Mouse (Mus musculus) neural tube, embryonic 10.5 days (tissue): ENCODE measurements around the gene Sh3bp4.

Experiments used
- DNase-seq: peaks from one replicate; pipeline ENCODE4 v3.0.0-alpha.2; 2017; ENCODE audit warnings: low spot score; ENCODE audit errors: extremely low spot score

The Sh3bp4 gene

DNA sequence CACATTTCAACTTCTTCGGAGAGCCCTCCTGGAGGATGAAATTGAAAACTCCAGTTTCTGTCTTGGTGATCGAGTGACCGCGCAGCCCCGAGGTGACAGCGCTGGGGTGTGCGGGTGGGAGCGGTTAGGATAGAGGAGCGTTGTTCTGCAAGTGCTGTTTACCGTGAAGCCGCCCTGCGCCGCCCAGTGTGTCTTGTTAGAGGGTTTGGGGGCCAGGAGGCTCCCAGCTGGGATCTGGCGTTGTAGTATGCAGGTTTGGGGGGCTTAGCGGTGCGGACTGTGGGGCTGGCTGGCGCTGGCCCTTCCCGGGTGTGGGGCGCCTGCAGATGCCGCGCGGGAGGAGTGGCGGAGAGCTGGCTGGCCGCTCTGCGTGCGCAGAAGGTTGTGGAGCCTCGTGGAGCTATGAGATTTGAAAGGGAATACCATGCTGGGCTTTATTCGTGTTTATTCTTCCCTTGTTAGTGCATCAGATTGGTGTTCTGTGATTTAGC lies 701 bp downstream of the Sh3bp4 start:
- DNase-seq = peak; percentile 73

DNA sequence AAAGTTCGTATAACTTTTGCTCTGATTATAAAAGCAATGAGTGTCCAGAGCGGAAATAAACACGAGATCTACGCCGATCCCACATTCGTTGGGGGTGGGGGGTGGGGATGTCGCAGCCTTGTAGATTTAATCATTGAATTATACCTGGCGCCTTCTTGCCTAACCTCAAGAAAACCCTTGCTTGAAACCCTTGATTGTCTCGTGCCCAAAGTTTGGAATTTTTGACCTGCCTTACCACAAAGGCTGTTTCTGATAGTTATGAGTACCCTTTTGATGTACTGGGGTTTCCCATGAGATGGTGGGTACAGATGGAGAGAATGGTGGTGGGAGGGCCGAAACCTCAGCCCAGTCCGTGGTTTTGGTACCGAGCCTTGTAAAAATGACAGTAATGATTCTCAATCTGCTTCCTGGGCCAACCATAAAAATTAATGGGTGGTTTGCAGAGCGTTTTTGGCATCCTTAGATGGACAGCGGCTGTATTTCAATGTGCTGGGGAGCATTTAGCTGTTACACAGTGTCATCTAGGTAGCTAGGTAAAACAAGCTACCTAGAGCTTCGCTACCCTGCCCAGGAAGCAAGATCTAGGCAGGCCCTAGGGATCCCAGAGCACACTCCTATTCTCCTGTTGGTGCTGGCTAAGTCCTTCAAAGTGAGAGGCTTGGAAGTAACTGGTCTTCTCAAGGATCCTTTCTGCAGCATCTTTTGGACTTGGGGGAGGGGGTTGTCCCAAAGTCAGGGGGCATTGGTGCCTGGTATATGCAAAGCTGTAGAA lies 1.3 kb downstream of the Sh3bp4 start:
- DNase-seq = peak; percentile 38

GRCm38 (mm10) chr1:89072143-89072990 lies 2.2 kb downstream of the Sh3bp4 start:
- DNase-seq = peak; percentile 42

DNA sequence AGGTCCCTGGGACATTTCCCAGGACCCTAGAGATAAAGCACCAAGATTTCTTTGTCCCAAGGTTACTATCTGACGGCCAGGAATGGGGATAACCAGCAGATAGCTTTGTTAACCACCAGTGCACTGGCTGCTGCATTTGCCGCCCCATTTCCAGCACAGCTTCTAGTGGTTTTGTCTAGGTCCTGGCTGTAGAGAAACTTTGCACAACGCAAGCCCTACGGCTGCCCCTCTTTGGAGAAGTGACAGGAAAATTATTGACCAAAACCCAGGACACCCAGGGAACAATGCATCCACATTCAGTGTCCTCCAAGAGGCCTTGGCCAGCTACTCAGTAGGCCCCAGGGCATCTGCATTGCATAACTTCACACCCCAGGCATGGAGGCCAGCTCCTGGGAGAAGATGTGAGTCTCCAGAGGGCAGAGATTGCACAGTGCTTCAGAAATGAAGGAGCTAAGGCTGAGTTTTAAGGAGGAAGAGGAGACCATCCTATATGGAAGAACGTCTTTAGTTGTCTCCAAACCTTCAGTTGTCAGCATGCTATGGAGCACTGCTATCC lies 3.2 kb downstream of the Sh3bp4 start:
- no peak for DNase-seq

GRCm38 (mm10) chr1:89074678-89075077 lies 4.5 kb downstream of the Sh3bp4 start:
- no peak for DNase-seq

DNA sequence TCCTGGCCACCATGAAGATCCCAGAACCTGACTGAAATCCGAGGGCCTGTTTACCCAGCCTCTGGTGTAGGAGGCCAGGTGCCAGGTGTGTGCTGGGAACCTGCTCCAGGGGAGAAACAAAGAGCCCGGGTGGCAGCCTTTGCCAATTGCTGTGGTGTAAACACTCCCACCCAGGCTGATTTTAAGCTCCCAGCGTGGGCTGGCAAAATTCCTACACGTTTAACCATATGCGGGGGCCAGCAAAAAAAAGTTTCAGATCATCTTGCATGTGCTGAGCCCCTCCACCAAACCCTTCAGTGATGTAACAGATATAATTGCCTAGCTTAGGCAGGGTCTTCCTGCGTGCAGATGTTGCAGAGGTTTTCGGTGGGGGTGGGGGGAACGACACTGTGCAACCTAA lies 4.9 kb downstream of the Sh3bp4 start:
- DNase-seq = no peak

GRCm38 (mm10) chr1:89076777-89077176 lies 6.6 kb downstream of the Sh3bp4 start:
- DNase-seq = no peak

- no peak for DNase-seq
These were observed 8.0 kb downstream of the Sh3bp4 start for GRCm38 (mm10) chr1:89078240-89078639.

DNA sequence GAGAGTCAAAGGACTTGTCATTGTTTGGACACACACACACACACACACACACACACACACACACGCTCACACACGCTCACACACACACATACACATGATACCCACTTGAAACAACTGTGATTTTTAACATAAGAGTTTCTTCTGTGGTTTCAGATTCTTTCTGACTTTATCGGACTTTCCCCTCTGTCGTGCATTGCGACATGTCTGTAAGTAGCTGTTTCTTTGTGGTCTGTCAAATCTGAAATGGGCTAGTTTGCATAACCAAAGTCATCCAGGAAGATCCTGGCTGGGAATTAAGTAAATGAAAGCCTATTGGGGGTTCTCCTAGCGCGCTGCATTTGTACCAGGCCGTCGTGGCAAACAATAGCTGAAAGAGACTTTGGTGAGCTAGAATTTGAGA lies 8.5 kb downstream of the Sh3bp4 start:
- DNase-seq = no peak

- no peak for DNase-seq
These were observed 9.0 kb downstream of the Sh3bp4 start for GRCm38 (mm10) chr1:89079239-89079638.

DNA sequence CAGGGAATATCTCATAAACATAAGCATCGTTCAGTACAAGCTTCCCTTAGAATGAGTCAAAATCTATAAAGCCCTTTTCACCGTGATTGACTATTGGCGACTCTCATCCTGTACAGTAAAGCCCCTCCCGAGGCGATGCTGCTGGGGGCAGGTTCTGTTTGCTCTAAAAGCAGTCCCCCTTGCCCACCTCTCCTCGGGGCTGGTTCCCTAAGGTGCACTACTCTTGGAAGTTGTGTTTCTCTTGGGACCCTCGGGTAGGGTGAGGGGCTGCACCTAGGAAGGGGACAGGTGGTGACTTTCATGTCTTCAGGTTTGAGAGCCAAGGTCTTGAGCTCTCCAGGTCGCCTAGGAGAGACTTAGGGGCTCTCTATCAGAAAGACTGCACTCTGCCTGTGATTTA lies 10.2 kb downstream of the Sh3bp4 start:
- no peak for DNase-seq

DNA sequence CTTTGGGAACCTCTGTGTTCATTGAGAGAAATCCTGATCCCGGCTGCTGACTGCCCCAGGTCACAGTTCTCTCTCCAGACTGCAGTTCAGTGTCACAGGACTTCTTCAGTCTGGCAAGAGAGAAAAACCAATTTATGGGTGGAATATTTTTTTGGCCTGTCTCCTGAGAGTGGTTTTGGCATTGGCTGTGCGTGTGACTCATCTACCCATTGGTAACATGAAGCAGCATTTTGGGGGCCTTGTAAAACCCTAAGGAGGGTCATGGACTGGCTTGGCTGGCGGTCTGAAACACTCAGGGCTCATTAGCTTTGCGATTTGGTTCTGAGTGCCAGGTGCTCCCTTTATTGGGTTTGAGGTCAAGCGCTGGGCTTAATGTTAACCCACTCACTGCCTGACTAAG lies 10.6 kb downstream of the Sh3bp4 start:
- no peak for DNase-seq

- DNase-seq = no peak
These were observed 11.2 kb downstream of the Sh3bp4 start for GRCm38 (mm10) chr1:89081371-89081770.

DNA sequence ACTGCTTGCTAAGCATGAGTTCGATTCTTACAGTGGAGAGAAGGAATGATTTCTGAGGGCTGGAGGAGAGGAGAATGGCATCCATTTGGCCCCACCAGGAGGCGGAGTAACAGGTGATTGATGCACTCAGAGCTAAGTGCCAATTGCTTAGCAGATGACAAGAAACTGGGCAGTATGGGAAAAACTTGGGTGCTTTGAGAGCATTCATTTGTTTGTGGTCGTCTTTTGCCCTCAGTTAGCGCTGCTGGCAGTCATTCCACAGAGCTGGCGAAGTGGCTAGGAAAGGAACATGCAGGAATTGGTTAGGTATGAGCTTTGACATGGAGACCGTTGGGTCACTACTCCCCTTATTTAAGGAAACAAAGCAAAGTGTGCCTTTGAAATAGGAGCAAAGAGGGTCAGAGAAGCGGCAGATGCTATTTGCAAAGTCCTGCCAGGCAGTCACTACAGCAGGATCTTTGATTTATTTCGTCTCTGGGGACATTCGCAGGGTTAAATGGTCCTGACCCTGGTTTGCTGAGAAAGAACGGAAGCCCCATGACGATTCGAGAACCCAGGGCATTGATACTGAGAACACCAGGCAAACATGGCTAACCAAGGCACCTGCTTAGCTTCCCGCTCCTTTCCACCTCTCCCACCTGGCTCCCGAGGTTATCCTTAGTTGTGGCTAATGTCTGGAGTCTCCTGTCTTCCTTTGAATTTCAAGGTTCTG lies 12.1 kb downstream of the Sh3bp4 start:
- DNase-seq = no peak

GRCm38 (mm10) chr1:89086575-89087153 lies 16.4 kb downstream of the Sh3bp4 start:
- no peak for DNase-seq

DNA sequence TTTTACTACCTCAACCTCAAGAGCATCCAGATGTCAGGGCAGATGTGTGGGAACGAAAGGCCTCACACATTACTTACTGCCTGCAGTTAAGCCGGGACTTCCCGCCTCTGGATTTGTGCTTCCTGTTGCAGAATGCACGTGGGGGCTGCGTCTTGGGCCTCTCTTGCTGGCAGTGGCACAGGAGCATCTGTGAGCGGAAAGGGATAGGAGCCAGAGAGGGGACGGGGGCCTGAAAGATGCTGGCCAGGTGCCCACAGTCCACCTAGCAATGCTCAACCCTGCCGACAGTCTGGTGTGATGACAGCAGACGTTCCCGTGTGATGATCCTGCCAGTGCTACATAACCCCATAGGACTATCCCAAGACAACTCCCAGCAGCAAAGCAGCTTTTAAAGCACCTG lies 17.9 kb downstream of the Sh3bp4 start:
- no peak for DNase-seq

- no peak for DNase-seq
These were observed 18.6 kb downstream of the Sh3bp4 start for GRCm38 (mm10) chr1:89088748-89089288.

- no peak for DNase-seq
These were observed 19.8 kb downstream of the Sh3bp4 start for GRCm38 (mm10) chr1:89089821-89090600.

GRCm38 (mm10) chr1:89090676-89091075 lies 20.5 kb downstream of the Sh3bp4 start:
- DNase-seq = no peak

DNA sequence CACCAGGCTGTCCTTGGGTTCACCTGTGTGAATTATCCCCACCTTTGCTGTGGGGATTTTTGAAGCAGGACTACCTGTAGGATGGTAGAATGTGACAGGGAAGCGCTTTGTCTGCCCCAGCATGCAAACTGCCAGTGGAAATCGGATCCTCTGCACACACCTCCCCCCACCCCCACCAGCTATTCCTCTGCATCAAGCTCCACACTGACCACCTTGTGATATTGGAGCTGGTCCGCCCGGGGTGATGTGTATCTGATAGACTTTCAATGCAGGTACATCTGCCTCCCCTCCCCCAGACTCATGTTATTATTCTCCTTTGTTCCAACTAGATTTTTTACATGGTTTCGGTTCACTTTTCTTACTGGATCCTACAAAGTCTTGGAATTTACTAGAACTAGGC lies 21.8 kb downstream of the Sh3bp4 start:
- no peak for DNase-seq
